Mouse (Mus musculus) cerebellum, adult 18-20 months (tissue): ENCODE results near the gene Olfr19.
"Not testable (repeated sequence)": the region's sequence is repeated elsewhere in the genome, so short reads cannot be mapped to it uniquely, and the experiment has no call there.

ENCODE experiments used
- DNase-seq, 2 experiments: peaks; one replicate each; pipeline ENCODE4 v3.0.0; 2021

The Olfr19 gene

DNA sequence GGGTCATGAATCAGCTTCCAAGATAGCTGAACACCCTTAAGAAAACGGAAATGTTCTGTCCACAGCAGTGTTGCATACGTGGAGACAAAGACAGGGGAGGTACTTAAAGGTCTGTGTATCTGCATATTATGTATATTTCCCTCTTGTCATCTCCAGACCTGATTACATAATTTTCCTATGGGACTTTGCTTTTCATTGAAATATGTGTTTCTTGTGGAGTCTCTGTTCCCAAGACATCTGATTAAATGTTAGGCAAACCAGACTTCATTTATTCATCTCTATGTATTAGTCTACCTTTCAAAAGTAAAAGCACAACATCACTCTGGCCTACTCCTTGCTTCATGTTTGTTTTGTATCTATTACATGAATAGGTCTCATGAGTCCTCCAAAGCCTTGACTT lies at the start of gene Olfr19:
Olfr19 (minus strand) TSS at position 101 of the 400 bp plus-strand sequence.
- no peak for DNase-seq

GRCm38 (mm10) chr16:16684975-16685374 lies 8.8 kb upstream of the Olfr19 start:
- DNase-seq = no peak

GRCm38 (mm10) chr16:16684053-16684452 lies 7.8 kb upstream of the Olfr19 start:
- no peak for DNase-seq

GRCm38 (mm10) chr16:16664994-16665393 lies 11.2 kb downstream of the Olfr19 start:
- no peak for DNase-seq

GRCm38 (mm10) chr16:16664516-16664915 lies 11.7 kb downstream of the Olfr19 start:
- not testable (repeated sequence) for DNase-seq

DNA sequence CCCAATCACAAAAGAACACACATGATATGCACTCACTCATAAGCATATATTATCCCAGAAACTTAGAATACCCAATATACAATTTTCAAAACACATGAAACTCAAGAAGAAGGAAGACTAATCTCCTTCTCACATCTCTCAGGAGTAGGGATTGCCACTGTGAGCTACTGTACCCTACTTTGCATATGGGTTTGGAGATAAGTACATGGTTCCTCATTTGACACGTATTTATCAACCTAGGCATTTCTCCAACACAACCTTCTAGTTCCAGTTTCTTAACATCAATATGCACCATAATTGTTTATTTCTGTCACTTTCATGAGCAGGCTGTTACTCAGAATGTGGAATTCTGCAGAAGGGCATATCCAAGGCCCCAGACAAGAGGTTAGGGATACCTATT lies 31.1 kb downstream of the Olfr19 start:
- DNase-seq = no peak

GRCm38 (mm10) chr16:16633730-16634129 lies 42.5 kb downstream of the Olfr19 start:
- DNase-seq = no peak
